Mouse (Mus musculus) embryonic fibroblast, embryonic 13.5 days (primary cell): Measurements from ENCODE around the gene Gm20388.

Experiments
- CTCF ChIP-seq: IDR thresholded peaks from 2 replicates; pipeline ENCODE4 v1.5.1; 2011; ENCODE audit warnings: mild to moderate bottlenecking, control low read depth, low read length, moderate library complexity, borderline replicate concordance; ENCODE audit not compliant: insufficient read depth
- POLR2A ChIP-seq: IDR thresholded peaks from 2 replicates; pipeline ENCODE4 v1.6.1; 2011; ENCODE audit warnings: low read depth, mild to moderate bottlenecking, control low read depth, low read length, moderate library complexity

- TF ChIP-seq CTCF: no peak
- TF ChIP-seq POLR2A: no peak; the same call in 1 of the 2 replicates
Observed at GRCm38 (mm10) chr8:121653340-121654019, 1742.8 kb downstream of the Gm20388 start.
